Mouse (Mus musculus) heart, embryonic 11.5 days (tissue): ENCODE data around the gene Ppfia1. TPM values are rescaled to one million over a fixed set of nuclear protein-coding genes. Genes with fewer than 3 reads are reported as not detected.

Source experiments
- ATAC-seq: fragments of 200-750 bp; cut with Nextera tagmentation; replicated peaks from 2 replicates; pipeline ENCODE4 v1.8.0; 2017; ENCODE audit warnings: moderate library complexity; ENCODE audit not compliant: insufficient number of reproducible peaks, low FRiP score, low TSS enrichment
- H3K27ac ChIP-seq: fragments of 300-500 bp; sonication (generic); 2 replicates; pipeline ENCODE4 v1.5.1; 2014; ENCODE audit warnings: mild to moderate bottlenecking, low read depth, low read length
- H3K27me3 ChIP-seq: fragments of 300-500 bp; sonication (generic); 2 replicates; pipeline ENCODE4 v1.6.1; 2014; ENCODE audit warnings: mild to moderate bottlenecking, low read length, mixed read lengths; ENCODE audit not compliant: control insufficient read depth, insufficient read depth
- H3K36me3 ChIP-seq: fragments of 300-500 bp; sonication (generic); 2 replicates; pipeline ENCODE4 v1.6.1; 2014; ENCODE audit warnings: mild to moderate bottlenecking, low read length, moderate library complexity, mixed read lengths; ENCODE audit not compliant: control insufficient read depth, insufficient read depth
- H3K4me1 ChIP-seq: fragments of 300-500 bp; sonication (generic); 2 replicates; pipeline ENCODE4 v1.6.1; 2014; ENCODE audit warnings: low read length; ENCODE audit not compliant: control insufficient read depth, insufficient read depth
- H3K4me2 ChIP-seq: fragments of 300-500 bp; sonication (generic); 2 replicates; pipeline ENCODE4 v1.6.1; 2014; ENCODE audit warnings: mild to moderate bottlenecking, moderate library complexity
- H3K4me3 ChIP-seq: fragments of 300-500 bp; sonication (generic); 2 replicates; pipeline ENCODE4 v1.5.1; 2014; ENCODE audit warnings: low read depth, low read length
- H3K9ac ChIP-seq: fragments of 300-500 bp; sonication (generic); 2 replicates; pipeline ENCODE4 v1.6.1; 2014; ENCODE audit warnings: mild to moderate bottlenecking, low read depth, low read length, moderate library complexity
- H3K9me3 ChIP-seq: fragments of 300-500 bp; sonication (generic); replicated peaks from 2 replicates; pipeline ENCODE4 v1.6.1; 2016; ENCODE audit warnings: low read length; ENCODE audit not compliant: control insufficient read depth
- WGBS: fragments of 180-500 bp; shearing (Covaris S2); extraction: QIAGEN DNeasy Blood & Tissue Kit; methylation state at CpG from one replicate; pipeline ENCODE4 v1.1.7; 2014; ENCODE audit not compliant: insufficient replicate concordance; 5-methylcytosine and 5-hydroxymethylcytosine counted together
- polyA plus RNA-seq: library from polyadenylated mRNA; unstranded; fragments of >200 nt; fragmentation: Nextera tagmentation; extraction: Ambion mirVana; gene quantifications from 2 replicates; pipeline ENCODE4 v1.2.1, GENCODE M21; 2014

Ppfia1 gene
- polyA plus RNA-seq = 25.7 and 28.9 TPM in 2 replicates

GRCm38 (mm10) chr7:144553237-144554122 is at the start of gene Ppfia1:
TSS of gene Ppfia1 (minus strand) at chr7:144553729.
- peak; percentile 94 for ATAC-seq
- Histone ChIP-seq H3K9ac (peak within 1 kb of the TSS; percentile 93), H3K4me1 (peaks cover 21% of the 10 kb centered on the region), H3K27me3 (no peaks in the 10 kb centered on the region), H3K36me3 (peaks cover 18% of the 10 kb centered on the region), H3K27ac (no peak within 1 kb of the TSS), H3K4me3 (peak within 1 kb of the TSS; percentile 87), H3K9me3 (no peaks in the 10 kb centered on the region), H3K4me2 (peak within 1 kb of the TSS; percentile 89)
- WGBS = under 1% methylated on average over 96 of the region's 97 CpGs

- WGBS = 66% methylated on average over 6 of the region's 6 CpGs
Observed at GRCm38 (mm10) chr7:144600333-144600900, 46.9 kb upstream of the Ppfia1 start.

GRCm38 (mm10) chr7:144589508-144589907 is 36.0 kb upstream of the Ppfia1 start:
- ATAC-seq = no peak
- Histone ChIP-seq H3K4me2 (no peak overlapping the region), H3K9ac (no peak overlapping the region), H3K27ac (no peak overlapping the region), H3K27me3 (peaks cover 6% of the 10 kb centered on the region; the same call in 1 of the 2 replicates), H3K4me1 (no peaks in the 10 kb centered on the region), H3K36me3 (no peaks in the 10 kb centered on the region), H3K9me3 (no peaks in the 10 kb centered on the region), H3K4me3 (no peak overlapping the region)
- 79% methylated on average over 3 of the region's 3 CpGs for WGBS

More at GRCm38 (mm10) chr7:144600333-144600900, 46.9 kb upstream of the Ppfia1 start:
- no peaks in the 10 kb centered on the region for H3K9me3 ChIP-seq
- no peak overlapping the region for H3K4me2 ChIP-seq
- H3K4me3 ChIP-seq = no peak overlapping the region
- H3K4me1 ChIP-seq = no peaks in the 10 kb centered on the region
- no peak overlapping the region for H3K9ac ChIP-seq
- no peaks in the 10 kb centered on the region for H3K36me3 ChIP-seq
- H3K27ac ChIP-seq = no peak overlapping the region
- no peaks in the 10 kb centered on the region for H3K27me3 ChIP-seq
- ATAC-seq = no peak

- Histone ChIP-seq H3K9me3 (no peaks in the 10 kb centered on the region), H3K4me1 (peaks cover 4% of the 10 kb centered on the region), H3K36me3 (no peaks in the 10 kb centered on the region), H3K27ac (no peak overlapping the region), H3K27me3 (peaks cover 6% of the 10 kb centered on the region; the same call in 1 of the 2 replicates), H3K9ac (no peak overlapping the region), H3K4me2 (no peak overlapping the region), H3K4me3 (no peak overlapping the region)
- ATAC-seq = no peak
- WGBS = 29% methylated on average over 2 of the region's 2 CpGs
Observed at GRCm38 (mm10) chr7:144587291-144587690, 33.8 kb upstream of the Ppfia1 start.

GRCm38 (mm10) chr7:144585648-144586047 is 32.1 kb upstream of the Ppfia1 start:
- Histone ChIP-seq H3K36me3 (no peaks in the 10 kb centered on the region), H3K4me1 (peaks cover 10% of the 10 kb centered on the region), H3K9me3 (no peaks in the 10 kb centered on the region), H3K4me3 (no peak overlapping the region), H3K9ac (no peak overlapping the region), H3K4me2 (no peak overlapping the region), H3K27me3 (peaks cover 6% of the 10 kb centered on the region; the same call in 1 of the 2 replicates), H3K27ac (no peak overlapping the region)
- ATAC-seq = no peak
- WGBS = 12% methylated on average over 6 of the region's 6 CpGs

GRCm38 (mm10) chr7:144583619-144584018 is 30.1 kb upstream of the Ppfia1 start:
- Histone ChIP-seq H3K4me1 (peaks cover 10% of the 10 kb centered on the region), H3K4me3 (no peak overlapping the region), H3K9ac (no peak overlapping the region), H3K4me2 (no peak overlapping the region), H3K9me3 (no peaks in the 10 kb centered on the region), H3K36me3 (peaks cover 10% of the 10 kb centered on the region), H3K27me3 (peaks cover 6% of the 10 kb centered on the region; the same call in 1 of the 2 replicates), H3K27ac (no peak overlapping the region)
- no peak for ATAC-seq
- 4% methylated on average over 4 of the region's 4 CpGs for WGBS

GRCm38 (mm10) chr7:144582284-144582980 is 28.9 kb upstream of the Ppfia1 start, which contains the start of gene Fadd:
TSS of gene Fadd (minus strand) at chr7:144582463.
- peak within 1 kb of the TSS; percentile 84 for H3K4me3 ChIP-seq
- H3K27ac ChIP-seq = peak within 1 kb of the TSS; percentile 90
- no peaks in the 10 kb centered on the region for H3K9me3 ChIP-seq
- peak within 1 kb of the TSS; percentile 91 for H3K9ac ChIP-seq
- H3K36me3 ChIP-seq = peaks cover 10% of the 10 kb centered on the region
- peak; percentile 78 for ATAC-seq
- WGBS = 2% methylated on average over 34 of the region's 34 CpGs
- H3K27me3 ChIP-seq = peaks cover 6% of the 10 kb centered on the region; the same call in 1 of the 2 replicates
- H3K4me2 ChIP-seq = peak within 1 kb of the TSS; percentile 86
- peaks cover 10% of the 10 kb centered on the region for H3K4me1 ChIP-seq

- H3K9me3 ChIP-seq = no peaks in the 10 kb centered on the region
- peak overlapping the region; percentile 90 for H3K27ac ChIP-seq
- peaks cover 10% of the 10 kb centered on the region for H3K36me3 ChIP-seq
- H3K4me2 ChIP-seq = peak overlapping the region; percentile 86
- peaks cover 10% of the 10 kb centered on the region for H3K4me1 ChIP-seq
- peak; percentile 91 for ATAC-seq
- H3K9ac ChIP-seq = peak overlapping the region; percentile 91
- H3K27me3 ChIP-seq = peaks cover 4% of the 10 kb centered on the region; the same call in 1 of the 2 replicates
- H3K4me3 ChIP-seq = peak overlapping the region; percentile 84
- 1% methylated on average over 43 of the region's 43 CpGs for WGBS
Observed at GRCm38 (mm10) chr7:144581559-144582283, 28.2 kb upstream of the Ppfia1 start.
